ENCODE assay signal across 20 mouse cellular contexts in genomic region chr5:9346510-9346909, GRCm38 (mm10).
DNase-seq lines count a peak whose midpoint lies in the region; ATAC-seq and TF ChIP-seq lines count a peak whose summit lies in the region.
"Had no signal": no experiment of that assay in that cellular context is flagged by ENCODE, and none has a peak within 500 bp of the region (broad histone marks: within the 10 kb centered on the region; RNA-seq: fewer than 3 reads in every experiment).

No protein-coding gene starts in this region.

- H3K27me3 ChIP-seq in forebrain, embryonic 14.5 days (replicated peaks; ENCODE audit: control insufficient read depth, insufficient read depth, low read length), result no peaks in the 10 kb centered on the region
- H3K27me3 ChIP-seq in forebrain, embryonic 11.5 days (ENCODE audit: control insufficient read depth, insufficient read depth, low read length), result no peaks in the 10 kb centered on the region
- H3K27me3 ChIP-seq in midbrain, postnatal 0 days (ENCODE audit: insufficient read depth, low read length), result no peaks in the 10 kb centered on the region
- H3K27me3 ChIP-seq in midbrain, embryonic 15.5 days (replicated peaks), result no peaks in the 10 kb centered on the region
- H3K27me3 ChIP-seq: heart, embryonic 15.5 days; limb, embryonic 13.5 days; lung, embryonic 15.5 days had no signal

- H3K4me1 ChIP-seq in forebrain, embryonic 14.5 days (ENCODE audit: control insufficient read depth, insufficient read depth, low read length), result peaks cover 6% of the 10 kb centered on the region; the same call in 1 of the 2 replicates
- no peaks in the 10 kb centered on the region; the same call in 1 of the 2 replicates for H3K4me1 ChIP-seq in forebrain, embryonic 11.5 days (replicated peaks; ENCODE audit: control insufficient read depth, insufficient read depth, low read length)
- 0 out of 2 replicates have a peak, but pooled peaks cover 11% of the 10 kb centered on the region for H3K4me1 ChIP-seq in midbrain, postnatal 0 days (ENCODE audit: insufficient read depth, low read length)
- H3K4me1 ChIP-seq in midbrain, embryonic 15.5 days, result peaks cover 23% of the 10 kb centered on the region
- H3K4me1 ChIP-seq: heart, embryonic 15.5 days; limb, embryonic 13.5 days; lung, embryonic 15.5 days had no signal

- H3K27ac ChIP-seq in forebrain, embryonic 14.5 days (ENCODE audit: low read depth, low read length), result no peak overlapping the region
- H3K27ac ChIP-seq in forebrain, embryonic 11.5 days (ENCODE audit: low read depth, low read length), result no peak overlapping the region
- peak overlapping the region; percentile 32; the same call in 1 of the 2 replicates for H3K27ac ChIP-seq in midbrain, postnatal 0 days (ENCODE audit: low read depth, low read length)
- no peak overlapping the region for H3K27ac ChIP-seq in midbrain, embryonic 15.5 days
- H3K27ac ChIP-seq: forebrain, embryonic 10.5 days; heart, embryonic 15.5 days; limb, embryonic 13.5 days; liver, embryonic 14.5 days; lung, embryonic 15.5 days had no signal

- H3K36me3 ChIP-seq in forebrain, embryonic 14.5 days (ENCODE audit: control insufficient read depth, insufficient read depth, low read length), result no peaks in the 10 kb centered on the region
- H3K36me3 ChIP-seq in forebrain, embryonic 11.5 days (ENCODE audit: control insufficient read depth, insufficient read depth, low read length), result no peaks in the 10 kb centered on the region
- H3K36me3 ChIP-seq in midbrain, postnatal 0 days (ENCODE audit: insufficient read depth, low read length), result no peaks in the 10 kb centered on the region
- no peaks in the 10 kb centered on the region for H3K36me3 ChIP-seq in midbrain, embryonic 15.5 days (replicated peaks)
- H3K36me3 ChIP-seq: forebrain, embryonic 10.5 days; heart, embryonic 15.5 days; limb, embryonic 13.5 days; lung, embryonic 15.5 days had no signal

- no peak overlapping the region for H3K4me2 ChIP-seq in forebrain, embryonic 14.5 days (ENCODE audit: low read length)
- no peak overlapping the region for H3K4me2 ChIP-seq in forebrain, embryonic 11.5 days (ENCODE audit: low read depth, low read length, severe bottlenecking)
- H3K4me2 ChIP-seq in midbrain, postnatal 0 days (ENCODE audit: low read depth, low read length, poor library complexity, severe bottlenecking), result no peak overlapping the region
- no peak overlapping the region for H3K4me2 ChIP-seq in midbrain, embryonic 15.5 days
- H3K4me2 ChIP-seq: heart, embryonic 15.5 days; limb, embryonic 13.5 days; lung, embryonic 15.5 days had no signal

- H3K9me3 ChIP-seq in forebrain, embryonic 14.5 days (replicated peaks; ENCODE audit: control insufficient read depth, low read length), result no peaks in the 10 kb centered on the region
- H3K9me3 ChIP-seq in forebrain, embryonic 11.5 days (ENCODE audit: control insufficient read depth, low read length), result no peaks in the 10 kb centered on the region
- no peaks in the 10 kb centered on the region for H3K9me3 ChIP-seq in midbrain, postnatal 0 days (ENCODE audit: low read length)
- H3K9me3 ChIP-seq in midbrain, embryonic 15.5 days, result no peaks in the 10 kb centered on the region
- H3K9me3 ChIP-seq: forebrain, embryonic 10.5 days; heart, embryonic 15.5 days; limb, embryonic 13.5 days; lung, embryonic 15.5 days had no signal

- DNase-seq in forebrain, embryonic 14.5 days (ENCODE audit: low spot score), result peak; percentile 37
- no peak for DNase-seq in forebrain, embryonic 11.5 days (ENCODE audit: low spot score)
- DNase-seq in midbrain, postnatal 0 days (ENCODE audit: low spot score), result no peak
- no peak for DNase-seq in frontal cortex, postnatal 10 days (ENCODE audit: low spot score in 2 of 2)
- no peak for DNase-seq in thymus, adult 18-20 months
- DNase-seq: adrenal gland, postnatal 10 days; cerebellum, adult 11-12 months; cerebellum, postnatal 36 days; gastrocnemius, postnatal 25 days; heart, postnatal 4 days; lung, postnatal 4 days; thymus, postnatal 25 days had no signal

- WGBS in forebrain, embryonic 14.5 days, result 51% methylated on average over 4 of the region's 4 CpGs
- 76% methylated on average over 4 of the region's 4 CpGs for WGBS in forebrain, embryonic 11.5 days
- 55% methylated on average over 4 of the region's 4 CpGs for WGBS in midbrain, postnatal 0 days
- WGBS in midbrain, embryonic 15.5 days, result 66% methylated on average over 4 of the region's 4 CpGs

- no peak for TF ChIP-seq CTCF in midbrain, postnatal 0 days (IDR thresholded peaks at IDR 0.05)

- 0 out of 2 replicates have a peak, but pooled peaks have one; percentile 6 for ATAC-seq in forebrain, embryonic 14.5 days
- ATAC-seq in forebrain, embryonic 11.5 days (replicated peaks; ENCODE audit: low FRiP score), result no peak
- no peak for ATAC-seq in midbrain, postnatal 0 days (ENCODE audit: low FRiP score)
- no peak for ATAC-seq in midbrain, embryonic 15.5 days (replicated peaks)
- ATAC-seq in granulocyte monocyte progenitor cell, adult 5-6 weeks (replicated peaks; ENCODE audit: poor library complexity, severe bottlenecking), result peak; percentile 82
- ATAC-seq: intestine, embryonic 16.5 days had no signal

- H3K9ac ChIP-seq in forebrain, embryonic 14.5 days (ENCODE audit: low read length), result no peak overlapping the region
- H3K9ac ChIP-seq in forebrain, embryonic 11.5 days (ENCODE audit: low read length), result no peak overlapping the region
- no peak overlapping the region; the same call in 1 of the 2 replicates for H3K9ac ChIP-seq in midbrain, postnatal 0 days (replicated peaks; ENCODE audit: low read length, poor library complexity, severe bottlenecking)
- H3K9ac ChIP-seq in midbrain, embryonic 15.5 days, result no peak overlapping the region
- H3K9ac ChIP-seq: heart, embryonic 15.5 days; limb, embryonic 13.5 days; liver, embryonic 14.5 days; lung, embryonic 15.5 days had no signal

- H3K4me3 ChIP-seq in forebrain, embryonic 14.5 days (ENCODE audit: low read depth, low read length), result no peak overlapping the region
- H3K4me3 ChIP-seq in forebrain, embryonic 11.5 days (ENCODE audit: low read depth, low read length), result no peak overlapping the region
- H3K4me3 ChIP-seq in midbrain, postnatal 0 days (ENCODE audit: low read depth, low read length), result no peak overlapping the region
- no peak overlapping the region for H3K4me3 ChIP-seq in midbrain, embryonic 15.5 days
- H3K4me3 ChIP-seq: forebrain, embryonic 10.5 days; heart, embryonic 15.5 days; limb, embryonic 13.5 days; lung, embryonic 15.5 days had no signal

Comparison
In these comparisons a context has a peak if more than half of its experiments do, and no peak if none do; other contexts are left out.
1. ATAC-seq: peak in forebrain, embryonic 14.5 days (single experiment) and granulocyte monocyte progenitor cell, adult 5-6 weeks (single experiment); none in forebrain, embryonic 11.5 days (single experiment), midbrain, postnatal 0 days (single experiment) and midbrain, embryonic 15.5 days (single experiment).